Mouse (Mus musculus) layer of hippocampus, adult 9-11 months (tissue): ENCODE data around the gene Gp1bb.

ENCODE experiments used
- DNase-seq: peaks from one replicate; pipeline ENCODE4 v3.0.0; 2022

Gp1bb gene

GRCm38 (mm10) chr16:18598006-18598405, 24.2 kb downstream of the Gp1bb start:
- no peak for DNase-seq

DNA sequence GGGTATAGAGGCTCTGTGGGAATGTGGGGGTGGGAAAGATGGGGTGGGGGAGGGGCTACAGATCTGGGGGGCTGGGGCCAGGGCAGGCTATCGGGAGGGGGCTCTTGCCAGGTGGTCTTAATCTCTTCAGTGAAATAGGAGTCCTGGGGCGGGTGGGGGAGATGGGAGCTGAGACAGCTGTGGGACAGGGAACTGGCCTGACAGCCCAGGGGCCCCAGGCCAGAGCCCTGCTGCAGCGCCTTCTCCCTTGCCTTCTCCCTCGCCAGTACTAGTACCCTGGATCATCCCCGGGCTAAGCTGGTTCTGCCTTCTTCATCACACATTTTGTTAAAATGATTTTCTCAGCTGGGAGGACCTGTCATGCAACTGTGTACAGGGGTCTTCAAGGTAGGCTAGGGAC, 25.9 kb downstream of the Gp1bb start:
- no peak for DNase-seq

DNA sequence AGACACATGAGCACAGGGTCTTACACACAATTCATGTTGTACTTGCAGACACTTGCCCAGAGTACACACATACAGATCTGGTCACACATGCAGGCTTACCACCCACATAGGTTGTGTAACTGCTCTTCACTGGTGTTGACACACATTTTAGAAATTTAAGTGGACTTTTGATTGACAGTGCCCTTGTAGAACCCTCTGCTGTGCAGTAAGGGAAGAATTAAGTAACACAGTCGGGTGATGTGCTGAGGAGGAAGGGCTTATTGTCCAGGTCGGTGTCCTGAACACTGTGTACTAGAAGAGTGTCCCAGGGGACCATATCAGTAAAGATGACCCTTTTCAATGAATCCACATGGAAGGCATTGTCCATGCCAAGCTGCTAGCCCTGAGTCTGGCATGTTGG, 28.3 kb downstream of the Gp1bb start:
- no peak for DNase-seq

DNA sequence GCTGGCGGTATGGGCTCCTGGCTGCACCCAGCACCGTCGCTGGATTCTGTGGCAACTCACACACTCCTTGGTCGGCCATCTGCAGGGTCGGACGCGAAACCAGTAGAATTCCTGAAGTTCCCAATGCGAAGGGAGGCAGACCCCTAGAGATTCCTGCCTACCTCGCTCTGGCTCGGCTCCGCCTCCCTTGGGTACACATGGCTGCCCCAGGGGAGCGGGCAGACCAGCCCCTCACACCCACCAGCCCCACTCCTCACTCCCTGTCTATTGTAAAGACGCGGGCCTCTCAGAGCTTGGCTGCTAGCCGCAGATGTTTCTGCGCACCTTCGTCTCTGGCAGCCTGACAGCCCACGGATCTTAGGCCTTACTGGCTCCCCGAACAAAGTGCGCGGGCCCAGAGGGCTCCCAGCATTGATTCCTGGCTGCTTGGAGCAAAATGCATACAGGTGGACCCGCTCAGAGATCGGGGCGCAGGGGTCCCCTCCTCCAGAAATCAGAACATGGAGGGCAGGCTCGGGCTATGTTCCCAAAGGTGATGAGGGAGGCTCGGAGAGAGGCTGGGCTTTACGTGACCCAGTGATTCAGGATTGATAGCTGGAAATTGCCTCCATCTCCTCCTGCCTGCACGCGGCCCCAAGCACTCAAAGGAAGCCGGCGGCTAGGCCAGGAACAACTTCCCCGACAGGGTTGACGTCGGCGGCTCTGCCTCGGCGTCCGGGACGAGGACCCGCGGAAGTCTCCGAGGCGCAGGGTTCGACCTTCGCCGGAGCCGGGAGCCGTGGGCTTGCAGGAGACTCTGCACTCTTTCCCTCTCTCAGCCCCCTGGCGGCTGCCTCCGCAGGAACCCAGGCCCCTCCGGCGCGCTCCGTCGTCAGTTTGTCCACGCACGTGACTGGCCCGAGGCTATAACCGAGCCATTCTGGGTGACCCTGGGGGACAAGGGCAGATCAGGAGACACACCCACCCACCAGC, 30.9 kb downstream of the Gp1bb start:
- no peak for DNase-seq

GRCm38 (mm10) chr16:18589804-18590790, 32.1 kb downstream of the Gp1bb start, which contains the start of gene Tbx1:
Gene Tbx1, minus strand, starts transcription at chr16:18590671.
- no peak for DNase-seq

DNA sequence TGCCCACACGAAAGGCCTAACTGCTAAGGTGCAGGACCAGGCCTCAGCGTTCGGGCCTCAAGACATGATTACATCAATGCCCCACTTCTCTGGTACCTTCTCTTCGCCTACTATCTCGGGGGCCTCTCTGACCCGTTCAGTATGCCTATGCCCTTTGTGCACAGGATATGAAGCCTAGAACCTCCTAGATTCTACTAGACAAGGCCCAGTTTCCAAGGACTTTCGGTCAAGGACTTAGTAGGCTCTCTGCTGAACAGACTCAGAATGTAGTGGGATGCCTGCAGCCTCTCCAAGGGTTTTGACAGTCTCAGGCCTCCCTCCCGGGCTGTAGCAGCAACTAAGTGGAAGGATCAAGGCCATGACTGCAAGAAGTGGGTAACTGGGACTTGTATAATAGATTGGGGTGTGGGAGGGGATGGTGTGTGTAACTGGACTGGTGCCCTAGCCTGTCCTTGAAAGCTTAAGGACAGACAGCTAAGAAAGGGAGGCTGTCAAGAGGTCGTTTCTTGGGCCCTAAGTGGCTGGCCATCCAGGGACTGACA, 33.1 kb downstream of the Gp1bb start:
- no peak for DNase-seq

GRCm38 (mm10) chr16:18588738-18589055, 33.5 kb downstream of the Gp1bb start:
- no peak for DNase-seq

DNA sequence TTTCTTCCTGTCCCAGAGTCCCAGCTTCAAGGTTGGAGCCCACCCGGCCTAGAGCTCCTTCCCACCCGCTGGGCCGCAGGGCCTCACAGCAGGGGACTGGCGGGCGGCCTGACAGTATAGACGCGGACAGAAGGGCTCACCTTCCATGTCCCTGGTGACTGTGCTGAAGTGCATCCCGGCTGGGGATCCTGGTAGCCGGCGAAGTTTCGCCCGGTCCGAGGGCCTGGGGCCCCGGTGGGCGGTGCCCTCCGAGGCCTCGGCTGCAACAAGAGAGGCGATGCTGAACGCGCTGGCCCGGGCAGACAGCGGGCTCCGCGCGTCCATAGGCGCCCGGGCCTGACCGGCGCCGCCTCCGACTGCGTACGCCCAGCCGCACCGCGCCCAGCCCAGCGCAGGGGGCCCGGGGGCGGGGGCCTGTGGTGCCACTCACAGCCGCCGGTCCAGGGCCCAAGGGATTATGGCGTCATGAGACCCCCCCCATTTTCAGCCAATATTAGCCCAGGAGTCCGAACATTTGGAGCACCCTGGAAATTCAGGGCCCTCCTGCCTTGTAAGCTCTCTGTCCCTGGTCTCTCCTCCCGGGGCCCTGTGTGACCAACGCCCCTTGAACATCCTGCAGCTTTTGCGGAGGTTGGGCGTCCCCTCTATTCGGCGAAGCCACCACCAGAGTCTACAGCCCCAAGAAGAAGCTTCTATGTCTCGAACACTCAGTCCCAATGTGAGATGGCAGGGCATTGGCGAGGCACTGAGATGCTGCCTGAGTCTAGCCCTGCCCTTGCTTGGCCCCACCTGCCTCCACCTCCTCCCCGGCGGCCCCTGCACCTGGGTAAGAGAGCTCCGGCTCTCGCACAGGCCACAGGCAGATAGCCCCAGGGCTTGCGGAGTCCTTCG, 34.1 kb downstream of the Gp1bb start:
- DNase-seq, result no peak

GRCm38 (mm10) chr16:18586906-18587546, 35.2 kb downstream of the Gp1bb start:
- DNase-seq, result no peak

DNA sequence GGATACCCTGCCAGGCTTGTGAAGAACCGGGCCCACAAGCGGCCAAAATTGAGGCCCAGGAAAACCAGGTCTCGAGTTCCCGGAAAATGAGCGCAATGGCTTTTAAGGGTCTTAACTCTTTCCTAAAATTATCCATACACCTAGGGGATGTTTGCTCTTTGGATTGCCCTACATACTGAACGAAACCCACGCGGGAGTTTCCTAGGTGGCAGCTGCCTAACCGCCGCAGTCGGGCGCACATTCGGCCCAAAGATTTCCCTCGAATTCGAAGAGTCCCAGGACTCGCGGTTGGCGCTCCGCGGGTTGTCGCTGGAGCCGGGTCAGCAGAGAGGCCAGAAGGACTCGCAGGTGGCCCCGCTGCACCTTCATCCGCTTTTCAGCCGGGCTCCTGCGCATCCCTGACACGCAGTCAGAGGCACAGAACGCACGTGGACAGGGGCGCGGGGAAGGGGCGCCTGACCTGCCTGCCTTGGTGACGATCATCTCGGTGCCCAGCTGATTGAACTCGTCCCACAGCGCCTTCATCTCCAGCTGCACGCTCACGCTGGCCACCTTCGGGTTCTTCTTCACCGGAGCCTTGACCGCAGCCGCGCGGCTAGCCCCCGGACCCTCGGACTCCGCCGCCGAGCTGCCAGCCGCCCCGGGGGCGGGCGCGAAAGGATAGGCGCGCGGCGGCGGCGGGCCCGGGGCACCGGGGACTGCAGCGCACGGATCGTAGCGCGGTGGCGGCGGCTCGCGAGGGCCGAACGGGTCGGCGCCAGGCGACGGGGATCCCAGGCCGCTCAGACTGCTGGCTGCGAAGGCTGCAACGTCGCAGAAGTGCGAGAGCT, 35.9 kb downstream of the Gp1bb start:
- DNase-seq, result no peak

DNA sequence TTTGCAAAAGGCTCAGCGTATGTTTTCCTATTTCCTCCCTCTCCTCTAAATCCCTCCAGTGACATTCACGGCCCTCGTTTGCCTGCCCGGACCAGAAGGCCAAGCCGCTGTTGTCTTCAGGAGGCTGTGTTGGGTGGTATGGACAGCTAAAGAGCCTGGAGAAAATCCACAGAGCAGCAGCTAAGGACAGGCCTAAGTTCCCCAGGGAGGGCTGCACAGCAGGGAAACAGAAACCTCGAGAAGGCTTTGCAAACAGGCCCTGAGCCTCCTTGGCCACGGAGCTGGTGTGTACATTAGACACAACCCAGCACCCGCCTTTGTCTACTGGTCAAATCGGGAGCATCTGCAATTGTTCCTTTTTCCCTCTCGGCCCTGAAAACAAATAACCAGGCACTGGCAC, 36.5 kb downstream of the Gp1bb start:
- DNase-seq, result no peak

- DNase-seq, result no peak
Measured at GRCm38 (mm10) chr16:18584901-18585510, 37.2 kb downstream of the Gp1bb start.

DNA sequence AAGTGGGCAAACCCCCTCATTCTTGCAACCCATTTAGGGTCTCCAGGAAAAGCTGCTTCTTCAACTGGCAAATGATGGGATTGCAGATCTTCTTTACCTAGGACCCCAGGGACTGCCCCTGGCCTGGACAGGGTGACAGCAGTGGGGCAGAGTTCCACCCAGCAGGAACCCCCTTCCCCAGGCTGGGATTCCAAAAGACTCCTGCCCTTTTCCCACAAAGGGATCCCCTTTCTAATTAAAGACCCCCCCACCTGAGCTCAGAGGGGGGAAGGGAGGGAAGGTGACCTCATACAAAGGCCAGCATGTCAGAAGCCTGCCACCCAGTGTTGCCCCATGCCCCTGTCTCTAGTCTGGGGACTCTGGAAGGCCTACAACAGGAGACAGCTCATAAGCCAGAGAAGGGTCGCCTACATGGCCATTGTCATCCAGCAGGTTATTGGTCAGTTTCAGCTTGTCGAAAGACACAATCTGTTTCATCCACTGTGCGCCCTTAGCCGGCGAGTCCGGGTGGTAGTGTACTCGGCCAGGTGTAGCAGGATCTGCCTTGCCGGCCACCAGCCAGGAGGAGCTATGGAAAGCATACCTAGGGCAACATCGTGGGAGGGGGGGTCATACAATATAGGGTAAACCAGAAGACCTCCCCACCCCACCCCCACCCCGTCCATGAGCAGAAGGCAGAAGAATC, 38.4 kb downstream of the Gp1bb start:
- no peak for DNase-seq

GRCm38 (mm10) chr16:18583169-18583568, 39.0 kb downstream of the Gp1bb start:
- DNase-seq, result no peak

- DNase-seq, result no peak
Measured at GRCm38 (mm10) chr16:18582426-18583148, 39.6 kb downstream of the Gp1bb start.

- DNase-seq, result no peak
Measured at GRCm38 (mm10) chr16:18581623-18582205, 40.5 kb downstream of the Gp1bb start.

- DNase-seq, result no peak
Measured at GRCm38 (mm10) chr16:18581050-18581622, 41.1 kb downstream of the Gp1bb start.

- no peak for DNase-seq
Measured at GRCm38 (mm10) chr16:18580389-18580788, 41.8 kb downstream of the Gp1bb start.
